Comparison of ENCODE assay signal across 8 mouse cellular contexts in the genomic region with DNA sequence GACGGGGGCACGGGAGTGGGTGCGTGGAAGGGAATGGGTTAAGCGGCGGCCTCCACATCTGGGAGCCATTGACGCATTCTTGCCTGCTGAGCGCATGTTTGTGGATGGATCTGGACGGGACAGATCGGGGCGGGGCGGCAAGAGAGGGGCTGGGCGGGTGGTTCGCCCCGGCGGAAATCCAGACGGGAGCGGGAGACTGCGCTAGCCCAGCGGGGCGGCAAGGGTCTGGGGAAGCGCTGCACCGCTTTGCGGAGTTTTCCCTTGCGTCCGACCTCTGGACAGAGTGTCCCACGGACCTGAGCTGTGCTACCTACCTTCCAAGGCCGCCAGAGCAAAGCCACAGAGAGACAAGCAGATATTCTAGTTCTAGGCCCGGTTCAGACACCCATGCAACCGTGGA. TPM values are rescaled to one million over a fixed set of nuclear protein-coding genes. Genes with fewer than 3 reads are reported as not detected.
DNase-seq lines count a peak whose midpoint lies in the region; ATAC-seq lines count a peak whose summit lies in the region.

No protein-coding gene starts in this region.

- ATAC-seq in forebrain, embryonic 12.5 days (ENCODE audit: low FRiP score): no peak
- peak; percentile 65 for ATAC-seq in limb, embryonic 11.5 days (ENCODE audit: insufficient number of reproducible peaks, low FRiP score, low TSS enrichment, low read depth)
- no peak for ATAC-seq in midbrain, embryonic 13.5 days

- H3K27ac ChIP-seq in forebrain, embryonic 12.5 days: peak overlapping the region; percentile 6; the same call in 1 of the 2 replicates
- peak overlapping the region; percentile 91 for H3K27ac ChIP-seq in limb, embryonic 11.5 days (replicated peaks; ENCODE audit: low read depth, low read length)
- no peak overlapping the region for H3K27ac ChIP-seq in midbrain, embryonic 13.5 days

- no peaks in the 10 kb centered on the region for H3K9me3 ChIP-seq in forebrain, embryonic 12.5 days
- H3K9me3 ChIP-seq in limb, embryonic 11.5 days (ENCODE audit: control insufficient read depth, low read length): no peaks in the 10 kb centered on the region
- no peaks in the 10 kb centered on the region for H3K9me3 ChIP-seq in midbrain, embryonic 13.5 days

- intact Hi-C loops in heart, postnatal 25 days (cut with DNase I): no loop called here

- H3K27me3 ChIP-seq in forebrain, embryonic 12.5 days: peaks cover 42% of the 10 kb centered on the region
- H3K27me3 ChIP-seq in limb, embryonic 11.5 days (ENCODE audit: control insufficient read depth, insufficient read depth, low read length): no peaks in the 10 kb centered on the region
- H3K27me3 ChIP-seq in midbrain, embryonic 13.5 days: peaks cover 30% of the 10 kb centered on the region

- 1% methylated on average over 29 of the region's 29 CpGs for WGBS in forebrain, embryonic 12.5 days
- WGBS in limb, embryonic 11.5 days: under 1% methylated on average over 29 of the region's 29 CpGs
- 1% methylated on average over 29 of the region's 29 CpGs for WGBS in midbrain, embryonic 13.5 days

- peak; percentile 58 for DNase-seq in retina, postnatal 1 day
- DNase-seq in retina, embryonic 14.5 days (ENCODE audit: low spot score): no peak
- DNase-seq in heart, postnatal 25 days (ENCODE audit: low spot score): peak; percentile 73
- DNase-seq in limb, embryonic 11.5 days (ENCODE audit: low spot score): peak; percentile 91
- DNase-seq in frontal cortex, postnatal 10 days (ENCODE audit: low spot score in 2 of 2): no peak
- no peak for DNase-seq in thymus, adult 18-20 months

- peak overlapping the region; percentile 93 for H3K4me2 ChIP-seq in forebrain, embryonic 12.5 days
- H3K4me2 ChIP-seq in limb, embryonic 11.5 days (ENCODE audit: low read depth, severe bottlenecking): peak overlapping the region; percentile 77
- peak overlapping the region; percentile 92 for H3K4me2 ChIP-seq in midbrain, embryonic 13.5 days (replicated peaks)

- peak overlapping the region; percentile 36 for H3K9ac ChIP-seq in forebrain, embryonic 12.5 days
- peak overlapping the region; percentile 41 for H3K9ac ChIP-seq in limb, embryonic 11.5 days (ENCODE audit: low read length)
- H3K9ac ChIP-seq in midbrain, embryonic 13.5 days (replicated peaks): peak overlapping the region; percentile 70; the same call in 1 of the 2 replicates

- peaks cover 77% of the 10 kb centered on the region for H3K4me1 ChIP-seq in forebrain, embryonic 12.5 days
- H3K4me1 ChIP-seq in limb, embryonic 11.5 days (ENCODE audit: control insufficient read depth, insufficient read depth, low read length): peaks cover 67% of the 10 kb centered on the region
- peaks cover 74% of the 10 kb centered on the region for H3K4me1 ChIP-seq in midbrain, embryonic 13.5 days (replicated peaks)

- no peaks in the 10 kb centered on the region for H3K36me3 ChIP-seq in forebrain, embryonic 12.5 days (replicated peaks)
- no peaks in the 10 kb centered on the region for H3K36me3 ChIP-seq in limb, embryonic 11.5 days (ENCODE audit: control insufficient read depth, insufficient read depth, low read length)
- H3K36me3 ChIP-seq in midbrain, embryonic 13.5 days: no peaks in the 10 kb centered on the region

- peak overlapping the region; percentile 58 for H3K4me3 ChIP-seq in forebrain, embryonic 12.5 days (replicated peaks)
- peak overlapping the region; percentile 68 for H3K4me3 ChIP-seq in limb, embryonic 11.5 days (ENCODE audit: low read depth, low read length)
- H3K4me3 ChIP-seq in midbrain, embryonic 13.5 days (replicated peaks): peak overlapping the region; percentile 57

RNA-seq across cellular contexts. Expression of a gene that starts 8.6 kb away (rescaled TPM):
- polyA plus RNA-seq in forebrain, embryonic 12.5 days (2016; fragmentation: Nextera tagmentation; extraction: Ambion mirVana): 14.0 and 16.4 TPM in 2 replicates
- total RNA-seq in heart, postnatal 25 days (2021): 10 to 100 TPM; 11.8 TPM
- 46.7 and 48.7 TPM in 2 replicates for polyA plus RNA-seq in limb, embryonic 11.5 days (2014; fragmentation: Nextera tagmentation; extraction: Ambion mirVana)
- 7.5 and 9.1 TPM in 2 replicates for polyA plus RNA-seq in midbrain, embryonic 13.5 days (2015; fragmentation: Nextera tagmentation; extraction: Ambion mirVana)

RNA-seq across cellular contexts. Expression of a gene that starts 28.6 kb away (rescaled TPM):
- polyA plus RNA-seq in forebrain, embryonic 12.5 days (2016; fragmentation: Nextera tagmentation; extraction: Ambion mirVana): 38.0 and 43.1 TPM in 2 replicates
- under 1 TPM; 0.28 to 0.52 TPM for total RNA-seq in heart, postnatal 25 days (2021)
- 58.7 and 63.4 TPM in 2 replicates for polyA plus RNA-seq in limb, embryonic 11.5 days (2014; fragmentation: Nextera tagmentation; extraction: Ambion mirVana)
- 10.6 and 11.3 TPM in 2 replicates for polyA plus RNA-seq in midbrain, embryonic 13.5 days (2015; fragmentation: Nextera tagmentation; extraction: Ambion mirVana)

RNA-seq across cellular contexts. Expression of a gene that starts 46.6 kb away (rescaled TPM):
- polyA plus RNA-seq in forebrain, embryonic 12.5 days (2016; fragmentation: Nextera tagmentation; extraction: Ambion mirVana): 0.24 and 0.47 TPM in 2 replicates
- total RNA-seq in heart, postnatal 25 days (2021): 1 to 10 TPM in 1 of 2 experiments, under 1 TPM in 1; 0.52 to 1.1 TPM
- 0.40 TPM in 1 of 2 replicates, not detected in the other for polyA plus RNA-seq in limb, embryonic 11.5 days (2014; fragmentation: Nextera tagmentation; extraction: Ambion mirVana)
- 0.58 and 0.99 TPM in 2 replicates for polyA plus RNA-seq in midbrain, embryonic 13.5 days (2015; fragmentation: Nextera tagmentation; extraction: Ambion mirVana)

Comparison
In these comparisons a context has a peak if more than half of its experiments do, and no peak if none do; other contexts are left out.
1. DNase-seq: peak in retina, postnatal 1 day (single experiment), heart, postnatal 25 days (single experiment) and limb, embryonic 11.5 days (single experiment); none in retina, embryonic 14.5 days (single experiment), frontal cortex, postnatal 10 days (0 of 2) and thymus, adult 18-20 months (0 of 2).
2. Peak in every context shown above with its lines, with median percentiles within 50 percentile points of each other: H3K4me2 ChIP-seq, H3K4me3 ChIP-seq and H3K9ac ChIP-seq.